Mouse (Mus musculus) c-Kit-negative CD71-positive TER-119-positive erythroid progenitor cells, embryonic 14.5 days (primary cell): ENCODE measurements around the gene Cytip.

Source experiments
- DNase-seq: peaks from one replicate; pipeline ENCODE4 v3.0.0-alpha.2; 2013; ENCODE audit warnings: low read depth, low spot score

The Cytip gene

GRCm38 (mm10) chr2:58195346-58195745, at the start of gene Cytip:
Cytip (minus strand) TSS chr2:58195532.
- DNase-seq = no peak

GRCm38 (mm10) chr2:58240639-58241038, 45.3 kb upstream of the Cytip start:
- no peak for DNase-seq

- no peak for DNase-seq
Observed at GRCm38 (mm10) chr2:58237487-58237886, 42.2 kb upstream of the Cytip start.

- DNase-seq = no peak
Observed at GRCm38 (mm10) chr2:58199442-58199841, 4.1 kb upstream of the Cytip start.

- no peak for DNase-seq
Observed at GRCm38 (mm10) chr2:58196880-58197279, 1.5 kb upstream of the Cytip start.

GRCm38 (mm10) chr2:58194422-58195115, 763 bp downstream of the Cytip start:
- no peak for DNase-seq

- DNase-seq = no peak
Observed at GRCm38 (mm10) chr2:58192160-58192559, 3.2 kb downstream of the Cytip start.

GRCm38 (mm10) chr2:58189501-58189900, 5.8 kb downstream of the Cytip start:
- no peak for DNase-seq

- DNase-seq = no peak
Observed at GRCm38 (mm10) chr2:58188903-58189302, 6.4 kb downstream of the Cytip start.

GRCm38 (mm10) chr2:58187310-58188051, 7.9 kb downstream of the Cytip start:
- DNase-seq = no peak

- DNase-seq = no peak
Observed at GRCm38 (mm10) chr2:58184197-58184596, 11.1 kb downstream of the Cytip start.

- DNase-seq = no peak
Observed at GRCm38 (mm10) chr2:58183658-58184057, 11.7 kb downstream of the Cytip start.

GRCm38 (mm10) chr2:58180776-58181175, 14.6 kb downstream of the Cytip start:
- DNase-seq = no peak

GRCm38 (mm10) chr2:58179056-58179455, 16.3 kb downstream of the Cytip start:
- no peak for DNase-seq

GRCm38 (mm10) chr2:58175392-58176291, 19.7 kb downstream of the Cytip start:
- no peak for DNase-seq

GRCm38 (mm10) chr2:58174476-58175286, 20.7 kb downstream of the Cytip start:
- no peak for DNase-seq

GRCm38 (mm10) chr2:58172963-58173362, 22.4 kb downstream of the Cytip start:
- DNase-seq = no peak

- no peak for DNase-seq
Observed at GRCm38 (mm10) chr2:58169173-58169572, 26.2 kb downstream of the Cytip start.

GRCm38 (mm10) chr2:58167654-58168053, 27.7 kb downstream of the Cytip start:
- DNase-seq = no peak

GRCm38 (mm10) chr2:58166764-58167163, 28.6 kb downstream of the Cytip start:
- no peak for DNase-seq

GRCm38 (mm10) chr2:58163457-58164181, 31.7 kb downstream of the Cytip start:
- DNase-seq = no peak
